Mouse (Mus musculus) megakaryocyte-erythroid progenitor cell, adult 5 weeks (primary cell): ENCODE results near the gene Olfr1394. TPM values are rescaled to one million over a fixed set of nuclear protein-coding genes. Genes with fewer than 3 reads are reported as not detected.

ENCODE experiments used
- polyA plus RNA-seq: library from polyadenylated mRNA; stranded (reverse); fragments of >175 nt; gene quantifications from 2 replicates; pipeline ENCODE4 v1.2.3, GENCODE M21; 2012

Olfr1394 gene
- not detected in 2 replicates for polyA plus RNA-seq

GRCm38 (mm10) chr11:49154077-49154476, at the start of gene Olfr1394:
Olfr1394 (plus strand) TSS chr11:49154377.

GRCm38 (mm10) chr11:49114774-49115173, 39.4 kb upstream of the Olfr1394 start, which contains the start of gene Olfr1396:
Olfr1396 (minus strand) TSS chr11:49114874.

GRCm38 (mm10) chr11:49141974-49142373, 12.2 kb upstream of the Olfr1394 start, which contains the start of gene Olfr1395:
Olfr1395 (plus strand) TSS chr11:49142274.

GRCm38 (mm10) chr11:49186955-49187488, 32.8 kb downstream of the Olfr1394 start, which contains the start of gene Btnl9:
Btnl9 (minus strand) TSS chr11:49187159.

GRCm38 (mm10) chr11:49203129-49203768, 49.1 kb downstream of the Olfr1394 start, which contains the start of gene Zfp62:
Zfp62 (plus strand) TSS chr11:49203292.

Other genes with a start within 250 kb of the Olfr1394 start
- 2.8 and 3.4 TPM in 2 replicates for gene Psme2b, start 208.2 kb upstream of the Olfr1394 start, polyA plus RNA-seq
- 0.07 and 0.25 TPM in 2 replicates for gene Olfr56, start 175.5 kb upstream of the Olfr1394 start, polyA plus RNA-seq
- 0.24 and 0.49 TPM in 2 replicates for gene 9930111J21Rik1, start 175.0 kb upstream of the Olfr1394 start, polyA plus RNA-seq
- gene Gm12185, start 162.2 kb upstream of the Olfr1394 start, polyA plus RNA-seq: not detected in 2 replicates
- gene Tgtp1, start 160.2 kb upstream of the Olfr1394 start, polyA plus RNA-seq: 0.30 and 0.52 TPM in 2 replicates
- gene 9930111J21Rik2, start 103.1 kb upstream of the Olfr1394 start, polyA plus RNA-seq: 0.56 and 1.2 TPM in 2 replicates
- gene Tgtp2, start 90.2 kb upstream of the Olfr1394 start, polyA plus RNA-seq: 2.0 and 2.4 TPM in 2 replicates
- 1.7 and 3.0 TPM in 2 replicates for gene Ifi47, start 77.8 kb upstream of the Olfr1394 start, polyA plus RNA-seq
- not detected in 2 replicates for gene Olfr1396, start 39.5 kb upstream of the Olfr1394 start, polyA plus RNA-seq
- 0.16 TPM in 1 of 2 replicates, not detected in the other for gene Olfr1395, start 12.1 kb upstream of the Olfr1394 start, polyA plus RNA-seq
- 2.5 and 3.4 TPM in 2 replicates for gene Btnl9, start 32.8 kb downstream of the Olfr1394 start, polyA plus RNA-seq
- 6.1 and 8.1 TPM in 2 replicates for gene Zfp62, start 48.9 kb downstream of the Olfr1394 start, polyA plus RNA-seq
- 80.0 and 139 TPM in 2 replicates for gene Mgat1, start 89.8 kb downstream of the Olfr1394 start, polyA plus RNA-seq
- gene Olfr1393, start 123.9 kb downstream of the Olfr1394 start, polyA plus RNA-seq: not detected in 2 replicates
- not detected in 2 replicates for gene Olfr1392, start 130.9 kb downstream of the Olfr1394 start, polyA plus RNA-seq
- gene Olfr10, start 150.4 kb downstream of the Olfr1394 start, polyA plus RNA-seq: not detected in 2 replicates
- 0.10 TPM in 1 of 2 replicates, not detected in the other for gene Olfr1391, start 168.4 kb downstream of the Olfr1394 start, polyA plus RNA-seq
- not detected in 2 replicates for gene Olfr1390, start 180.8 kb downstream of the Olfr1394 start, polyA plus RNA-seq